Mouse (Mus musculus): ENCODE measurements around the gene Gm42742. TPM values are rescaled to one million over a fixed set of nuclear protein-coding genes. Genes with fewer than 3 reads are reported as not detected.
A peak's percentile ranks its signal among the peaks of the same experiment; 100 is the strongest.

The Gm42742 gene
- total and polyA plus RNA-seq, 3 experiments: 13.8 to 27.2 TPM; not detected in 1

GRCm38 (mm10) chr7:127016486-127016938 lies 4.4 kb downstream of the Gm42742 start:
- no peaks in the 10 kb centered on the region for H3K27me3 ChIP-seq (ENCODE audit: control insufficient read depth in 1 of 2, insufficient read depth in 2 of 2, low read length in 2 of 2)
- H3K9me3 ChIP-seq (replicated peaks; ENCODE audit: insufficient read depth, low read length): no peaks in the 10 kb centered on the region
- peak overlapping the region; percentile 96 for H3K27ac ChIP-seq (ENCODE audit: control insufficient read depth, low read depth, low read length)
- DNase-seq (ENCODE audit: low read depth, low spot score): no peak
- peak overlapping the region; percentile 99 for H3K9ac ChIP-seq (ENCODE audit: control insufficient read depth, low read depth, low read length, poor library complexity, severe bottlenecking)
- peaks cover 36% of the 10 kb centered on the region for H3K79me2 ChIP-seq (ENCODE audit: control insufficient read depth, insufficient read depth, low read length, poor library complexity)
- peaks cover 0 to 10% of the 10 kb centered on the region in 2 experiments; a peak in 2 of 4 replicates for H3K36me3 ChIP-seq (ENCODE audit: control insufficient read depth in 1 of 2, insufficient read depth in 2 of 2, low read length in 2 of 2)
- peak overlapping the region; percentile 68 to 99 for H3K4me3 ChIP-seq (ENCODE audit: control insufficient read depth in 1 of 2, insufficient read depth in 1 of 2, low read depth in 2 of 2, low read length in 2 of 2)
- peaks cover 0 to 10% of the 10 kb centered on the region in 2 experiments; a peak in 3 of 4 replicates for H3K4me1 ChIP-seq (ENCODE audit: control insufficient read depth in 1 of 2, insufficient read depth in 2 of 2, low read length in 2 of 2)
- TF ChIP-seq MYB (IDR thresholded peaks at IDR 0.05; ENCODE audit: low read depth, low read length): no peak
- TF ChIP-seq E2F4 (IDR thresholded peaks at IDR 0.05; ENCODE audit: borderline replicate concordance, low read depth, low read length): no peak
- TF ChIP-seq TAL1 (IDR thresholded peaks at IDR 0.05; ENCODE audit: low read length): no peak
- TF ChIP-seq MYC (IDR thresholded peaks at IDR 0.05; ENCODE audit: low read depth, low read length): no peak
- TF ChIP-seq SMC3 (IDR thresholded peaks at IDR 0.05; ENCODE audit: low read depth, low read length): no peak
- TF ChIP-seq UBTF (IDR thresholded peaks at IDR 0.05; ENCODE audit: borderline replicate concordance, insufficient read depth, low read depth, low read length): peak; percentile 72; the same call in 1 of the 2 replicates
- TF ChIP-seq ZC3H11A (IDR thresholded peaks at IDR 0.05; ENCODE audit: low read depth, low read length): no peak
- TF ChIP-seq USF2 (IDR thresholded peaks at IDR 0.05; ENCODE audit: borderline replicate concordance in 1 of 2, insufficient read depth in 1 of 2, low read depth in 1 of 2, low read length in 2 of 2): no peak
- TF ChIP-seq MAX (IDR thresholded peaks at IDR 0.05; ENCODE audit: low read length): peak; percentile 41
- no peak for TF ChIP-seq HCFC1 (IDR thresholded peaks at IDR 0.05; ENCODE audit: low read depth, low read length)
- no peak for TF ChIP-seq MAFK (IDR thresholded peaks at IDR 0.05; ENCODE audit: borderline replicate concordance, low read depth, low read length)
- no peak for TF ChIP-seq RCOR1 (IDR thresholded peaks at IDR 0.05; ENCODE audit: low read depth, low read length)
- TF ChIP-seq MEF2A (IDR thresholded peaks at IDR 0.05; ENCODE audit: extremely low read depth, insufficient replicate concordance, low read depth, low read length, poor library complexity, severe bottlenecking): no peak
- no peak for TF ChIP-seq CTCF (IDR thresholded peaks at IDR 0.05 in 2 of 3, conservative IDR thresholded peaks at IDR 0.05 in 1 of 3; ENCODE audit: control insufficient read depth in 1 of 3, insufficient read depth in 1 of 3, low read depth in 2 of 3, low read length in 3 of 3, poor library complexity in 1 of 3, severe bottlenecking in 1 of 3)
- no peak for TF ChIP-seq JUND (IDR thresholded peaks at IDR 0.05; ENCODE audit: low read depth, low read length)
- peak; percentile 33; the same call in 1 of the 2 replicates for TF ChIP-seq TCF12 (IDR thresholded peaks at IDR 0.05; ENCODE audit: low read depth, low read length)
- TF ChIP-seq RAD21 (IDR thresholded peaks at IDR 0.05; ENCODE audit: low read depth, low read length): no peak
- 0 out of 2 replicates have a peak, but pooled peaks have one; percentile 5 for TF ChIP-seq TBP (IDR thresholded peaks at IDR 0.05; ENCODE audit: low read depth, low read length)
- peak; percentile 77 for TF ChIP-seq ELF1 (IDR thresholded peaks at IDR 0.05; ENCODE audit: low read depth, low read length)
- no peak for TF ChIP-seq ETS1 (IDR thresholded peaks at IDR 0.05; ENCODE audit: low read depth, low read length)
- TF ChIP-seq ZKSCAN1 (IDR thresholded peaks at IDR 0.05; ENCODE audit: low read depth, low read length): no peak
- no peak for TF ChIP-seq BHLHE40 (IDR thresholded peaks at IDR 0.05; ENCODE audit: borderline replicate concordance, low read depth, low read length)
- TF ChIP-seq CHD1 (IDR thresholded peaks at IDR 0.05; ENCODE audit: low read depth, low read length): peak; percentile 90; the same call in 1 of the 2 replicates
- peak; percentile 55 for TF ChIP-seq MXI1 (IDR thresholded peaks at IDR 0.05; ENCODE audit: low read depth, low read length)
- 0 out of 2 replicates have a peak, but pooled peaks have one; percentile 4 for TF ChIP-seq NRF1 (IDR thresholded peaks at IDR 0.05; ENCODE audit: insufficient read depth, low read depth, low read length, poor library complexity, severe bottlenecking)
- no peak; the same call in 1 of the 2 replicates for TF ChIP-seq MAZ (IDR thresholded peaks at IDR 0.05; ENCODE audit: low read depth, low read length)
- TF ChIP-seq CHD2 (IDR thresholded peaks at IDR 0.05; ENCODE audit: low read length): no peak
- peak in 1 of 2 experiments; percentile 16; a peak in 1 of 4 replicates for TF ChIP-seq POLR2A (IDR thresholded peaks at IDR 0.05; ENCODE audit: control insufficient read depth in 1 of 2, insufficient read depth in 1 of 2, low read depth in 1 of 2, low read length in 2 of 2, poor library complexity in 1 of 2)
- peak; percentile 74; the same call in 1 of the 2 replicates for TF ChIP-seq ZMIZ1 (IDR thresholded peaks at IDR 0.05; ENCODE audit: low read depth, low read length)
- no peak for TF ChIP-seq POLR2AphosphoS5 (IDR thresholded peaks at IDR 0.05; ENCODE audit: borderline replicate concordance, low read depth, low read length)
- TF ChIP-seq SIN3A (IDR thresholded peaks at IDR 0.05; ENCODE audit: low read length): no peak; the same call in 1 of the 2 replicates
- no peak for TF ChIP-seq ZNF384 (IDR thresholded peaks at IDR 0.05; ENCODE audit: low read depth, low read length)
- no peak for TF ChIP-seq KAT2A (conservative IDR thresholded peaks at IDR 0.05; ENCODE audit: low read depth, low read length)
- no peak for TF ChIP-seq GATA1 (IDR thresholded peaks at IDR 0.05; ENCODE audit: low read depth, low read length)
- TF ChIP-seq NELFE (IDR thresholded peaks at IDR 0.05; ENCODE audit: low read depth, low read length): peak; percentile 8
- TF ChIP-seq USF1 (IDR thresholded peaks at IDR 0.05; ENCODE audit: low read depth, low read length): no peak
- no peak for TF ChIP-seq EP300 (IDR thresholded peaks at IDR 0.05; ENCODE audit: low read depth in 1 of 2, low read length in 2 of 2)

Measured in MEL (cell line).